Mouse (Mus musculus) mouse trophoblast stem cell (cell line): ENCODE measurements around the gene Olfr600.
"Not testable (repeated sequence)": the region's sequence is repeated elsewhere in the genome, so short reads cannot be mapped to it uniquely, and the experiment has no call there.

Experiments
- in situ Hi-C, 2 experiments: fragments of 300-500 bp; cut with MseI, MboI; formaldehyde crosslinking; loops; 2 replicates in 1 of 2; 3 replicates in 1 of 2; pipeline ENCODE4 v1.15.1; 2025

Olfr600 gene

GRCm38 (mm10) chr7:103349569-103349968, at the start of gene Olfr600:
Gene Olfr600 (minus strand): TSS chr7:103349669.
- in situ Hi-C loops: no loop called here

GRCm38 (mm10) chr7:103398981-103399380, 49.5 kb upstream of the Olfr600 start:
- in situ Hi-C loops: no loop called here

GRCm38 (mm10) chr7:103397758-103398157, 48.3 kb upstream of the Olfr600 start:
- in situ Hi-C loops: no loop called here

GRCm38 (mm10) chr7:103386077-103386476, 36.6 kb upstream of the Olfr600 start, which contains the start of gene Olfr603:
Gene Olfr603 (minus strand): TSS chr7:103386177.
- in situ Hi-C loops: no loop called here

GRCm38 (mm10) chr7:103362555-103362954, 13.1 kb upstream of the Olfr600 start, which contains the start of gene Olfr601:
Gene Olfr601 (minus strand): TSS chr7:103362655.
- in situ Hi-C loops: no loop called here

GRCm38 (mm10) chr7:103335617-103336016, 13.9 kb downstream of the Olfr600 start, which contains the start of gene Olfr599:
Gene Olfr599 (plus strand): TSS chr7:103335917.
- in situ Hi-C loops: no loop called here

- in situ Hi-C loops: no loop called here
Observed at GRCm38 (mm10) chr7:103323268-103323667, 26.2 kb downstream of the Olfr600 start, which contains the start of gene Olfr598. Gene Olfr598 (plus strand): TSS chr7:103323568.

GRCm38 (mm10) chr7:103316015-103316414, 33.5 kb downstream of the Olfr600 start, which contains the start of gene Olfr597:
Gene Olfr597 (plus strand): TSS chr7:103316315.
- in situ Hi-C loops: not testable (repeated sequence)

GRCm38 (mm10) chr7:103305348-103305747, 44.1 kb downstream of the Olfr600 start, which contains the start of gene Olfr596:
Gene Olfr596 (plus strand): TSS chr7:103305648.
- in situ Hi-C loops: not testable (repeated sequence)
